Mouse (Mus musculus) olfactory bulb, adult 2 months (tissue): ENCODE results near the gene Triobp. TPM values are rescaled to one million over a fixed set of nuclear protein-coding genes. Genes with fewer than 3 reads are reported as not detected.
A peak's percentile ranks its signal among the peaks of the same experiment; 100 is the strongest.
"Not testable (repeated sequence)": the region's sequence is repeated elsewhere in the genome, so short reads cannot be mapped to it uniquely, and the experiment has no call there.

Experiments
- H3K27ac ChIP-seq: fragments of 200-500 bp; 2 replicates; pipeline ENCODE4 v1.5.1; 2012; ENCODE audit warnings: low read depth, low read length; ENCODE audit not compliant: insufficient read depth
- H3K4me1 ChIP-seq: fragments of 200-500 bp; 2 replicates; pipeline ENCODE4 v1.6.1; 2012; ENCODE audit warnings: low read length; ENCODE audit not compliant: control insufficient read depth, insufficient read depth
- H3K4me3 ChIP-seq: fragments of 200-500 bp; 2 replicates; pipeline ENCODE4 v1.5.1; 2012; ENCODE audit warnings: mild to moderate bottlenecking, low read depth, low read length, moderate library complexity; ENCODE audit not compliant: insufficient read depth
- CTCF ChIP-seq: fragments of 200-500 bp; IDR thresholded peaks from 2 replicates; pipeline ENCODE4 v1.5.1; 2012; ENCODE audit warnings: low read depth, mild to moderate bottlenecking, low read length, moderate library complexity; ENCODE audit not compliant: insufficient read depth
- POLR2A ChIP-seq: fragments of 200-500 bp; IDR thresholded peaks from 2 replicates; pipeline ENCODE4 v1.6.1; 2012; ENCODE audit warnings: mild to moderate bottlenecking, low read depth, low read length, moderate library complexity; ENCODE audit not compliant: insufficient read depth
- WGBS: fragments of 180-500 bp; shearing (Covaris S2); methylation state at CpG from one replicate; pipeline ENCODE4 v1.1.7; 2018; 5-methylcytosine and 5-hydroxymethylcytosine counted together
- polyA plus RNA-seq: library from polyadenylated mRNA; stranded (reverse); fragments of >200 nt; gene quantifications from 2 replicates; pipeline ENCODE4 v1.2.4, GENCODE M21; 2012; ENCODE audit warnings: low replicate concordance; ENCODE audit not compliant: missing spikeins, insufficient read depth, insufficient read length

Triobp gene
- polyA plus RNA-seq, 1 experiment = not detected

DNA sequence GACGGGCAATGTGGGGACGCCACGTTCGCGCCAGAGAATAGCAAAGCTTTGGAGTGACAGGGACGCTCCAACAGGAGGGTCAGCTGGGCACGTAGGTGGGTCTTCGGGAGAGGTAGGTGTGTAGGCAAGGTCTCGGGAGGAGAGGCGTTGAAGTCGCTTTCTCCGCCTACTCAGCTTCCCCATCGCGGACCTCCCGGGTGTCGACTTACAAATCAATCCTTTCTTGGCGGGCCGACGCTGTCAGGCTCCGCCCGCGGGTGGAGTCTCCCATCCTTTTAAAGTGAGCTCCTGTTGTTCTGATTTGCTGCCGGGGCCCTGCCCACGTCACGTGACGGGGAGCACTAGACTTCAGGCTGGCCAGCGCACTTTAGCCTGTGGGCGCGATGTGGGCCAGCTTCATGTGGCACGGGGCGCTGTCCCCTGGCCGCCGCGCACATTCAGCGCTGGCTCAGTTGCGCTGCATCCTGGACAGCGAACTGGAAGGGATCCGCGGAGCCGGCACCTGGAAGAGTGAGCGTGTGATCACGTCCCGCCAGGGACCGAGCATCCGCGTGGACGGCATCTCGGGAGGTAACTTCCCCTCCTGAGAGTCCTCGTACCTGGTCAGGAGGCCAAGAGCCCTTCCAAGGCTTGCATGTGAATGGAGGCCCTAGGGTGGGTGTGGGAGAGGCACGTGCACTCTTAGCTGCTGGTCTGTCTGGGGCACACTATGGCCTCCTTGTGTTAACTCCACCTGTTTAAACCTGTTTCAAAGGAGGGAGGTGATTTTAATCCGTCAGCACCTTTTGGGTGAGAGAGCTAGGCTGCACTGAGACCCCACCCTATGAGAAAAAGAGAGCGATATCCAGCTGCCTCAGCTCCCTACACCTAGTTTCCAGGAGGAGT, 83.3 kb downstream of the Triobp start:
- peak overlapping the region; percentile 61 for H3K4me3 ChIP-seq
- H3K4me1 ChIP-seq = peaks cover 29% of the 10 kb centered on the region
- TF ChIP-seq CTCF = no peak
- peak; percentile 32; the same call in 1 of the 2 replicates for TF ChIP-seq POLR2A
- H3K27ac ChIP-seq = no peak overlapping the region
- WGBS = 1% methylated on average over 52 of the region's 52 CpGs

DNA sequence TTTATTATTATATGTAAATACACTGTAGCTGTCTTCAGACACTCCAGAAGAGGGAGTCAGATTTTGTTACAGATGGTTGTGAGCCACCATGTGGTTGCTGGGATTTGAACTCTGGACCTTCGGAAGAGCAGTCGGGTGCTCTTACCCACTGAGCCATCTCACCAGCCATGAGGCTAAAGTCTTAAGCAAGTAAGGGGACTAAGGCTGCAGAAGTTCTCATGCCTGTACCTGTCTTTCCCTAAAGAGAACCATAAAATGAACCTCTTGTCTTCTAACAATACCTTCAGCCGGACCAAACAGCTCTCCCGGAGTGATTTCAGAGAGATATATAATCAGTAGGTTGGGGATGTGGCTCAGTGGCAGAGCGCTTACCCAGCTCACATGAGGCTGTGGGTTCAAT, 84.4 kb downstream of the Triobp start:
- peaks cover 25% of the 10 kb centered on the region for H3K4me1 ChIP-seq
- H3K27ac ChIP-seq, H3K4me3 ChIP-seq: not testable (repeated sequence)
- 88% methylated on average over 5 of the region's 5 CpGs for WGBS

DNA sequence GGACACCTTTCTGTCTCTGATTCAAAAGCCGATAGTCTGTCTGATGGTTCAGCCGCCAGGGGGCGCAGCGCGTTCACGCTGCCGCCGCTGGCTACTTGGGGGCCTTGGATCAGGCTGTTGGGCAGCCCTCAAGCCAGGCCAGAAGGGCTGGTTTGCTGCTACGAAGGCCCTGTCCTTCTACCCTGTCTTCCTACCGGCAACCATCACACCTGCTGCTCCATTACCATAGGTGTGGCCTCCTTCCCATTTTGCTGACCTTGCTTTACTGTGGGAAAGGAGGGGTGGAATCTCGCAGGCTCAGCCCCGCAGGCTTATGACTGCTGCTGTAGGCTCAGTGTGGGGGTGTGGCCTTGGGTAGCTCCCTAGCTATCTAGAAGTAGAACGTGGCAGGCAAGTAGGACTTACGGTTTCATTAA, 90.4 kb downstream of the Triobp start:
- WGBS = 8% methylated on average over 14 of the region's 14 CpGs
- TF ChIP-seq POLR2A (no peak), CTCF (peak; percentile 98)

DNA sequence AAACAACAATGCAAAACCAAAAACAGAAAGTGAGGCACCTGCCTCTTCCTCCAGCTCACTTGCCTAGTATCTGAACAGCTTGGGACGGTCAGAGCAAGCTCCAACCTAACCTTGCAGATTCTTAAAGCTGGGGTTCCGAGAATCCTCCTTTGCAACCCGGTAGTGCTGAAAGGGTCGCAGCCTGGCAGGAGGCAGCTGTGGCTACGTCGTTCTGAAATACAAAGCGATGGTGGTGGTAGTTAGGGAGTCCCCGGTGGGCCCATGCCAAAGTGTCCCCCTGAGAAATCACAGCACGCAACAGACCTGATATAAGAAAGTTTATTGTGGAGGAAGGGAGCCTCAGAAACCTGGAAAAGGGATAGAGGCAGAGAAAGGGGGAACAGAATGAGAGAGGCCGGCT, 90.8 kb downstream of the Triobp start:
- H3K4me3 ChIP-seq = no peak overlapping the region
- WGBS = 66% methylated on average over 10 of the region's 10 CpGs
- no peak for TF ChIP-seq CTCF
- TF ChIP-seq POLR2A = no peak

More for the DNA sequence above, 90.4 kb downstream of the Triobp start:
- Histone ChIP-seq H3K4me3 (peak overlapping the region; percentile 26), H3K27ac (no peak overlapping the region), H3K4me1 (peaks cover 19% of the 10 kb centered on the region)

DNA sequence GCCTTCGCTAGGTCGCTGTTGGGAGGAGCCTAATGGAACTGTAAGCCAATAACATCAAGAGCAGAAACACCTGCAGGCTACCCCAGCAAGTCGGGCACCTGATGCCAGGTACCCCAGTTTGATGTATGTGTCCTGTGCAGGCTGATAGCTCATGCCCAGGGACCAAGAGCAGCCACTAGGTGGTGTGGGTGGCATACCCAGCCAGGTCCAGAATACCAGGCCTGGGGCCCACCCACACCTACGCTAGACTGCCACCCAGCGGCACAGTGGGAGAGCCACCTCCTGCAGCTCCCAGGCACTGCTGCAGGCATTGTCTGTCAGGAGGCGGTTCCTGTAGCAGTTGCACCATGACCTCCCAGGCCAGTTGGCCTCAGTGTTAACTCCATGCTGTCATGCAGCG, 91.3 kb downstream of the Triobp start:
- Histone ChIP-seq H3K4me3 (no peak overlapping the region), H3K27ac (no peak overlapping the region), H3K4me1 (peaks cover 23% of the 10 kb centered on the region)
- WGBS = 36% methylated on average over 7 of the region's 7 CpGs
- TF ChIP-seq CTCF (peak; percentile 64), POLR2A (no peak)

More for the DNA sequence above, 90.8 kb downstream of the Triobp start:
- H3K4me1 ChIP-seq = peaks cover 23% of the 10 kb centered on the region
- H3K27ac ChIP-seq = no peak overlapping the region

DNA sequence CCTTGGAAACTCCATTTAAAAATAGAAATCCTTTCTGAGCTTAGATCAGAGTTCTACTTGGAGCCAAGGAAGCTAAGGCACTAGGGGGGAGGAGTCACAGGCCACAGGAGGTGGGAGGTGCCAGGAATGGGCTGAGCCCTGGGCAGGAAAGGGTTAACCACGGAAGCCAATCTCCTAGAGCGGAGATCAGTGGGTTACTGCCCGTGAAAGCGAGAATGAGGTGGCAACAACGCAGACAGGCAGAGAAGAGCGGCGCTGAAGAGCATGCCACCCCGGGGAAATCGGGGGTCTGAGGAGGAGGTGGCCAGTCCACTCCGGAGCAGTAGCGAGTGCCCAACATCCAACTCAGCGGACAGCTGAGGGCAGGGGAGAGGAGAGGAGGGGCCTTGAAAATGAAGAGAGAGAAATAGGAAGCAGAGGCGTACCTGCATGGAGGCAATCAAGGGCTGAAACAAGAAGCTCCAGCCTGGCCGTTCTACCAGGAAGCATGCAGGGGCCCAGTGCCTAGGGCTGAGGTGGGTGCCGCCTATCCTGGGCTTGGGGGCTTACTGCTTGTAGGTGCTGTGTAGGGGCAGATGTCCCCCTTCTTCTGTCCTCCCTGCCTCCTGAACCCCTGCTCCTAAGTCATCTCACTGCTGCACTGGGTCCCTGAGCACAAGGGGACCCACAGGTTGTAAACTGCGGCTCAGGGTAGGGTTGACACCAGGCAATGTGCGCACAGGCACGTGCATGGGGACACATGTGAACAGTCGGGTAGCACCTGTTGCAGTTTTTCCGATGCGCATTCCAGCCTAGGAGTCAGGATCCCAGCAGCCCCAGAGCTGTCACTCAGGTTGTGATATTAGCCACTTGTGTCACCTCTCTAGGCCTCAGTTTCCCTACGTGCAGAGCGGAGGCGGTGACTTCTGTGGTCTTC, 93.2 kb downstream of the Triobp start:
- TF ChIP-seq POLR2A = no peak
- TF ChIP-seq CTCF = no peak
- no peak overlapping the region for H3K27ac ChIP-seq
- 32% methylated on average over 24 of the region's 24 CpGs for WGBS
- peaks cover 23% of the 10 kb centered on the region for H3K4me1 ChIP-seq
- 0 out of 2 replicates have a peak overlapping the region, but pooled peaks have one; percentile 6 for H3K4me3 ChIP-seq

DNA sequence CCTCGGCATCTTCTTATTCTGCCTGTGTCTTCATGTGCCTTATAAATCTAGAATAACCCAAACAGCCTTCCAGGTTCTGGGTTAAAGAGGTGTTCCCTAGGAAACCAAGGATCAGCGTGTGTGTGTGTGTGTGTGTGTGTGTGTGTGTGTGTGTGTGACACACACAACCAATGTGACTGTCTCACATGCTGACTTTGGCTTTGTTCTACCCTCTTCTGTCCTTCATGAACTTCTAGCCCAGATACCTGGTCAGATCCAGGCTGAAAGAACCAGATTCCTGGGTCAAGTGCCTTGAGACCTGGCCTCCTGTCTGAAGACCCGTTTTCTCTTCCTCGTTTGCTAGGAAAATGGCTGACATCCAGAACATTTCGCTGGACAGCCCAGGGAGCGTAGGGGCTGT, 94.1 kb downstream of the Triobp start, which contains the start of gene Galr3:
Galr3 (plus strand) TSS at position 301 of the 400 bp plus-strand sequence.
- peak within 1 kb of the TSS; percentile 58 for H3K4me3 ChIP-seq
- 68% methylated on average over 6 of the region's 6 CpGs for WGBS
- peaks cover 23% of the 10 kb centered on the region for H3K4me1 ChIP-seq
- no peak within 1 kb of the TSS for H3K27ac ChIP-seq
- no peak for TF ChIP-seq CTCF
- TF ChIP-seq POLR2A = no peak

DNA sequence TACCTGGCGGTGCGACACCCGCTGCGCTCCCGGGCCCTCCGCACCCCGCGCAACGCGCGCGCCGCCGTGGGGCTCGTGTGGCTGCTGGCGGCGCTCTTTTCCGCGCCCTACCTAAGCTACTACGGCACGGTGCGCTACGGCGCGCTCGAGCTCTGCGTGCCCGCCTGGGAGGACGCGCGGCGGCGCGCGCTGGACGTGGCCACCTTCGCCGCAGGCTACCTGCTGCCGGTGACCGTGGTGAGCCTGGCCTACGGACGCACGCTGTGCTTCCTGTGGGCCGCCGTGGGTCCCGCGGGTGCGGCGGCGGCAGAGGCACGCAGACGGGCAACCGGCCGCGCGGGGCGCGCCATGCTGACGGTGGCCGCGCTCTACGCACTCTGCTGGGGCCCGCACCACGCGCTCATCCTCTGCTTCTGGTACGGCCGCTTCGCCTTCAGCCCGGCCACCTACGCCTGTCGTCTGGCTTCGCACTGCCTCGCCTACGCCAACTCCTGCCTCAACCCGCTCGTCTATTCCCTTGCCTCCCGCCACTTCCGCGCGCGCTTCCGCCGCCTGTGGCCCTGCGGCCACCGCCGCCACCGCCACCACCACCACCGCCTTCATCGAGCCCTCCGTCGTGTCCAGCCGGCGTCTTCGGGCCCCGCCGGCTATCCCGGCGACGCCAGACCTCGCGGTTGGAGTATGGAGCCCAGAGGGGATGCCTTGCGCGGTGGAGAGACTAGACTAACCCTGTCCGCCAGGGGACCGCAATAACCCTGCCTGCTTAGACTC, 95.4 kb downstream of the Triobp start:
- 1% methylated on average over 104 of the region's 105 CpGs for WGBS
- peak overlapping the region; percentile 58 for H3K4me3 ChIP-seq
- H3K4me1 ChIP-seq = peaks cover 22% of the 10 kb centered on the region
- TF ChIP-seq CTCF = peak; percentile 17; the same call in 1 of the 2 replicates
- no peak; the same call in 1 of the 2 replicates for TF ChIP-seq POLR2A
- H3K27ac ChIP-seq = no peak overlapping the region
